Mouse (Mus musculus): Measurements from ENCODE around the gene Clybl. TPM values are rescaled to one million over a fixed set of nuclear protein-coding genes. Genes with fewer than 3 reads are reported as not detected.
A peak's percentile ranks its signal among the peaks of the same experiment; 100 is the strongest.

Clybl gene
- polyA plus RNA-seq, 1 experiment from 2014 or later: 23.9 TPM

DNA sequence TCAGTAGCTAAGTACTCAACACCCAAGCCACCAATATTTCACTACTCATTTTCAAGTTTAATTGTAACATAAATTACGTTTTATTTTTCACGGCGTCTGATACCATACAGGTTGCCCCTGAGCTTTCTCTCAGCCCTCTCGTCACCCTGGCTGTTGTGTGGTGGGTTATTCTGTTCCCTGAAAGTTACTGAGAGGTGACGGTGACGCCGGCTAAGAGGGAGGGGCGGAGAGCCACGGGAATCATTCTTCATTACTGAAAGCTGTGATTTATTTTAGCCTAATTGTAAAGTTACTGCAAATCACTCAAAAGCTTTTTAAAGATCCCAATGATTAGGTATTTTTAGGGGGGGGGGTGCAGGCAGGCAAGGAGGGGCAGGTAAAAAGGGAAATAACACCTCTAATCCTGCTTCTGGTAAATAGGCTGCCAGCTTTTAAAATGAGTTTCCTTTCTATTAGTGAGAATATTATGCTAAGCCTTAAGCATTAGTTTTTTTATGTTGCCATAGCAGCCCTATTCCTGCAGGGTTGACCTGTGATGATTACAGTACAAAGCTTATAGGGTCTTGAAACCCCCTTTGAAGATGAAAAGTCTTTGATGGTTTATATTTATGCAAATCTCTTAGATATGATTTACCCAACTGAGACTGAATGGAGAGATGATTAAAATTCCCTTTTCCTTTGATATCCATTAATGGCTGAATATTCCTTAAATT lies 192.9 kb downstream of the Clybl start:
- H3K4me1 ChIP-seq (replicated peaks): peaks cover 34% of the 10 kb centered on the region
- peaks cover 82% of the 10 kb centered on the region for H3K27me3 ChIP-seq
- H3K9me3 ChIP-seq: no peaks in the 10 kb centered on the region
- H3K4me3 ChIP-seq (replicated peaks): no peak overlapping the region
- peak; percentile 86 for ATAC-seq
- no peaks in the 10 kb centered on the region for H3K36me3 ChIP-seq
- 2% methylated on average over 9 of the region's 9 CpGs for WGBS
- H3K27ac ChIP-seq: peak overlapping the region; percentile 67
- peak overlapping the region; percentile 25 for H3K4me2 ChIP-seq (replicated peaks)
- H3K9ac ChIP-seq (replicated peaks): no peak overlapping the region

DNA sequence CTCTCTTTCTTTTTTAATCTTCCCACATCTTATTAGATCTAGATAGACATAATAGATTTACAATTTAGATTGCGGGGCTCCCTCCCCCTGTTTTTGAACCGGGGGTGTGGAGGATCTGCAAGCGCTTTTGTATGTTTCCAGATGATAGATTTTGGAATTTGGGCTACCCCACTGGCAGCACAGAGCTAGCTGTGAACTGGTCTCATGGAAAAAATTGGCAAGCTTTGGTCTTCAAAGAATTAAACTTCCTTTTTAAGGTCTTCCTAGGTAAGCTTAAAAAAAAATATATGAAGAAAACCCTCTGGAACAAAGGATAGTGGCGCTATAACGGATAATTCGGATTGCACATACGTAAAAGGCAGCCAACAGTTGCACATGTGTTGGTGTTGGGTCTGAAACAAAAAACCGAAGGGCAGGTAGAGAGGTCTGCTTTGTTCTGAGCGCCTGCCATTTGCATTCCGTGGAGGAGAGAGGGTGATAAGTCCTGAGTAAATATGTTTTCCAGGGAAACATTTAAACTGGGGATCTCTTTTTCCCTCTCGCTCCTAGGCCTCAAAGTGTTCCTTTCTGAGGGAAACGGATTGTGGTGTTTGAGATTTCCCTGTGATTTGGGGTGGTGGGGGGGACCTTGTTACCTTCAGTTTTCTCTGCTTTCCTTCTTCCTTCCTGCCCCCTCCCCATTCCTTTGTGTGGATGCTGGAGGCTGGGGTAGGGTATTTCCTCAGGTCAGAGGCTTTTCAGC lies 193.7 kb downstream of the Clybl start:
- Histone ChIP-seq H3K4me2 (replicated peaks) (peak overlapping the region; percentile 37), H3K4me3 (replicated peaks) (peak overlapping the region; percentile 10; the same call in 1 of the 2 replicates), H3K27me3 (peaks cover 81% of the 10 kb centered on the region), H3K9ac (replicated peaks) (peak overlapping the region; percentile 52), H3K36me3 (no peaks in the 10 kb centered on the region), H3K9me3 (no peaks in the 10 kb centered on the region), H3K4me1 (replicated peaks) (peaks cover 34% of the 10 kb centered on the region), H3K27ac (peak overlapping the region; percentile 86)
- ATAC-seq: no peak
- 19% methylated on average over 12 of the region's 12 CpGs for WGBS

DNA sequence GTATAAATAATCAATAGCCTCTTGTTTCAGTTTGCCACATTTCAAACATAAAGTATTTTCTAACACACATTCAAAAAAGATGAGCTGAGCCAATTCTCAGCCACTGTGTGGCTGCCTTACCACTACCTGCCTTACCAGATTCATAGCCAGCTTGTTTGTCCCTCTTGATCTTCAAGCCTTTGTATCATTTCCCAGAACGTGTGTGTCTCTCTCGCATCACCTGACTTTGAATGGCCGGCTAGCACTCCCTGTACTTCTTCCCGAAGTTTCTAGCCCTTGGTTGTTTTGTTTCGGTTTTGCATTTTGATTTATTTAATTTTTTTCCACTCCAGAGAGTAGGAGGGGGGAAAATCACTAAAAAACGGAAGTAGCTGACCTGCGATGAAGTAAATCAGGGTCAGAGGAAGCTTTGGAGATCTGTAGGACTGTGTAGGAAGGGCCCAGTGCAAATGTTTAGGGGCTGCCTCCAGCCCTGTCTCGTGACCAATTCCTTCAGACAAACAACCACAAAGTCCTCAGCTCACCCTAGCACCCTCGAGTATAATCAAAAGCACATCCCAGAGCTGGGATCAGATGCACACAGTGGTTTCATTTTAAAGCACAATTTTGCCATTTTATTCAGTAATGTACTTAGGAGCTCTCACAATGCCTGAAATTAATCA lies 195.1 kb downstream of the Clybl start:
- H3K9ac ChIP-seq (replicated peaks): peak overlapping the region; percentile 52
- H3K9me3 ChIP-seq: no peaks in the 10 kb centered on the region
- H3K27me3 ChIP-seq: peaks cover 79% of the 10 kb centered on the region
- no peak for ATAC-seq
- H3K4me3 ChIP-seq (replicated peaks): peak overlapping the region; percentile 18
- H3K4me1 ChIP-seq (replicated peaks): peaks cover 41% of the 10 kb centered on the region
- no peaks in the 10 kb centered on the region for H3K36me3 ChIP-seq
- H3K27ac ChIP-seq: peak overlapping the region; percentile 80
- peak overlapping the region; percentile 38 for H3K4me2 ChIP-seq (replicated peaks)
- 42% methylated on average over 9 of the region's 9 CpGs for WGBS

DNA sequence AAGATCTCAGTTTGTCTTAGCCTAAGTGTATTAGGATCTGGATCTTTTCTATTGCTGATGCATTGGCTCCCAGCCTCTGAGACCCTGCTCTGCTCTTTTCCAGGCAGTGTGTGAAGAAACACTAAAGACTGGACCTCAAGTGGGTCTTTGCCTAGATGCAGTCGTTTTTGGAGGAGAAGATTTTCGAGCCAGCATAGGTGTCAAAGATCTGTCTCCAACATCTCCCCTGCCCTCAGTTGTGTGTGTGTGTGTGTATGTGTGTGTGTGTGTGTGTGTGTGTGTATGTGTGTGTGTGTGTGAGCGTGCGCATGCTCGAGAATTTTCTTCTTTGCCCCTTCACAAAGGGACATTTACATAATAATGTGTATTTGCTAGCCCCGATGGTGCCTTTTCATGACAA lies 196.2 kb downstream of the Clybl start:
- peak overlapping the region; percentile 21 for H3K4me2 ChIP-seq (replicated peaks)
- no peak for ATAC-seq
- H3K36me3 ChIP-seq: no peaks in the 10 kb centered on the region
- H3K27me3 ChIP-seq: peaks cover 76% of the 10 kb centered on the region
- 22% methylated on average over 6 of the region's 6 CpGs for WGBS
- peaks cover 44% of the 10 kb centered on the region for H3K4me1 ChIP-seq (replicated peaks)
- peak overlapping the region; percentile 53 for H3K27ac ChIP-seq
- no peak overlapping the region for H3K4me3 ChIP-seq (replicated peaks)
- H3K9me3 ChIP-seq: no peaks in the 10 kb centered on the region
- no peak overlapping the region for H3K9ac ChIP-seq (replicated peaks)

DNA sequence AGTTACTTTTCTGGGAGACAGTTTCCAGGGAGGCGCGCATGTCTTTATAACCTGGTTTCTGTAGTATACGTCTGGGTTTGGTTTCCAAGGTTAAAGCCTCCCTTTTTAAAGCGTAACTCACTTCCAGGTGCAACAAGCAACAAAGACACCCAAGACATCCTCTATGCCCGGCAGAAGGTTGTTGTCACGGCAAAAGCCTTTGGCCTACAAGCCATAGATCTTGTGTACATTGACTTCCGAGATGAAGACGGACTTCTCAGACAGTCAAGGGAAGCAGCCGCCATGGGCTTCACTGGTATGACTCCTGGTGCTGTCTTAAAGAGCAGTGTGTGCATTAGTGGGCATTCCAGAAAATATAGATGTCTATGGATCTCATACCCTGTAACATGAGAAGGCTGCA lies 197.6 kb downstream of the Clybl start:
- H3K27me3 ChIP-seq: peaks cover 75% of the 10 kb centered on the region
- H3K4me2 ChIP-seq (replicated peaks): no peak overlapping the region
- H3K36me3 ChIP-seq: no peaks in the 10 kb centered on the region
- H3K9ac ChIP-seq (replicated peaks): no peak overlapping the region
- no peak for ATAC-seq
- no peak overlapping the region for H3K4me3 ChIP-seq (replicated peaks)
- no peak overlapping the region for H3K27ac ChIP-seq
- H3K9me3 ChIP-seq: no peaks in the 10 kb centered on the region
- H3K4me1 ChIP-seq (replicated peaks): peaks cover 36% of the 10 kb centered on the region
- 82% methylated on average over 9 of the region's 9 CpGs for WGBS

DNA sequence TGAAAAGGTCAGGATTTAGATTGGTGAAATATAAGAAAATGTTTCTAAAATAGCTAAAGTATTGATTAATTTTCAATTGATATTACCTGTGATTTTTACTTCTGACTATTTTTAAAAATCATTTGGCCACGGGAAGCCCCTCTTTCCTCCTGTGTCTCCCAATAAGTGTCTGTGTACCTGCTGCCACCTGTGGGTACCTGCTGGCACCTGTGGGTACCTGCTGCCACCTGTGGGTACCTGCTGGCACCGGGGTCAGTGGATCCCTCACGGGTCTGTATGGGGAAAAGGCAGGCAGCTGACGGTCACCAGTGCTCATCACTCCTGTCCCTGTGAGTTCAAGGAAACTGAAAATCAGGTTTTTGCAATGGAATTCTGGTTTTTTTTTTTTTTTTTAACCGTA lies 198.5 kb downstream of the Clybl start:
- Histone ChIP-seq H3K27me3 (peaks cover 75% of the 10 kb centered on the region), H3K4me2 (replicated peaks) (no peak overlapping the region), H3K36me3 (no peaks in the 10 kb centered on the region), H3K4me3 (replicated peaks) (no peak overlapping the region), H3K9me3 (no peaks in the 10 kb centered on the region), H3K9ac (replicated peaks) (no peak overlapping the region), H3K27ac (no peak overlapping the region), H3K4me1 (replicated peaks) (peaks cover 33% of the 10 kb centered on the region)
- ATAC-seq: no peak
- WGBS: 90% methylated on average over 5 of the region's 5 CpGs

DNA sequence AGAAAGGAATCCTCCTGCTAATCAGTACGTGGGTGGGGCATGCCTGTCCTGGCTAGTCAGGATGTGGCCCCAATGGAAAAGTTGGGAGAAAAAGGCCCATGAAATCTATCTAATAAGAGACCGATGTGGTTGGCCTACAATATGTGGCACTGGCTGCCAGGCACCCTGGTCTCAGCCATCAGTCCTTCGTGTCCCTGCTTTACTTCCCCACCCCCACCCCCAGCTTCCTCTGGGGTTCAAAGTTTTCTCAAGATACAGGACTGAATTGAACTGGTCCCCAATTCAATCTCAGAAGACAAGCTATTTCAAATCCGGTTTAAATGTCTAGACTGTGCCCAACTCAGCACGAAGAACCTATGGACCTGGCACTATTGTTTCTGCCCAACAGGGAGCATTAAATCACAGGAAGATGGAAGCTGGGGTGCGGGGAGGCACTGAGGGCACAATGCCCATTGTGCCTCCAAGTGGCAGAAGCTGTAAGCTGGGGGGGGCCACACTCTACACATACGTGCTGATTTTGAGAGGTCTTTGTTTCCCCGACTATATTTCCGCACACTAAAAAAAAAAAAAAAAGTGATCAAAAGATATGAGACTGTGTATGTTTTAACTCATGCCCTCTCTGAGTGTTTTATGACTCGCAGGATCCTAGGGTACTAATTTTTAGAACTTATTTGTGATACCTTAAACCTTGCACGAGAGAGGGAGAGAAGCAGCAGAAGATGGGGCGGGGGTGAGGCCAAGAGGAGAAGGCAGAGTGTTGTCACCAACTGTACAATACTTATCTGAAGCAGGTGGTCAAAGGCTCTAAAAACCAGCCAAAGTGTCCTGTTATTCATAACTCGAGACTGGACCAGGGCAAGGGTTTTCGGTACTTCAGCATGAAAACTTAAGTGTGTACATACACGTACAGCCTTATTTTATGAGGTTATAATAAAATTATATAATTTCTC lies 199.7 kb downstream of the Clybl start:
- H3K36me3 ChIP-seq: no peaks in the 10 kb centered on the region
- 0 out of 2 replicates have a peak, but pooled peaks have one; percentile 51 for ATAC-seq
- no peaks in the 10 kb centered on the region for H3K9me3 ChIP-seq
- no peak overlapping the region for H3K4me3 ChIP-seq (replicated peaks)
- peak overlapping the region; percentile 60 for H3K27ac ChIP-seq
- peaks cover 79% of the 10 kb centered on the region for H3K27me3 ChIP-seq
- WGBS: 59% methylated on average over 15 of the region's 15 CpGs
- H3K9ac ChIP-seq (replicated peaks): no peak overlapping the region
- peaks cover 30% of the 10 kb centered on the region for H3K4me1 ChIP-seq (replicated peaks)
- no peak overlapping the region for H3K4me2 ChIP-seq (replicated peaks)

DNA sequence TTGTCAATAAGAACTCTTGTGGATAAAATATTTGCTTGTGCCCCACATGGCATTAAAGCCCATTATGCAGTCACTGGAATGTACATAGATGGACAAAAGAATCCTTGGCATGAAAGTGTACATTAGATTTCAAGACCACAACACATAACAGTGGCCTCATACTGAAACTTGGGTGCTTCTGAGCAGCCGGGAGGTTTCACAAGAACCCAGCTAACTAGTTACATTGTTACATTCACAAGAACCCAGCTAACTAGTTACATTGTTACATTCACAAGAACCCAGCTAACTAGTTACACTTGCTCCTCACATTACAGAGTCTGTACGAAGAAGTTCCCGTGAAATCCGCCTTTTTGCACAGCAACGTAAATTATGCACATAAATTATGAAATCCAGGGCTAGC lies 200.8 kb downstream of the Clybl start:
- no peak overlapping the region for H3K4me3 ChIP-seq (replicated peaks)
- 26% methylated on average over 5 of the region's 5 CpGs for WGBS
- peaks cover 78% of the 10 kb centered on the region for H3K27me3 ChIP-seq
- H3K27ac ChIP-seq: peak overlapping the region; percentile 60; the same call in 1 of the 2 replicates
- no peaks in the 10 kb centered on the region for H3K9me3 ChIP-seq
- no peak overlapping the region for H3K4me2 ChIP-seq (replicated peaks)
- H3K9ac ChIP-seq (replicated peaks): no peak overlapping the region
- no peaks in the 10 kb centered on the region for H3K36me3 ChIP-seq
- no peak for ATAC-seq
- H3K4me1 ChIP-seq (replicated peaks): peaks cover 25% of the 10 kb centered on the region

DNA sequence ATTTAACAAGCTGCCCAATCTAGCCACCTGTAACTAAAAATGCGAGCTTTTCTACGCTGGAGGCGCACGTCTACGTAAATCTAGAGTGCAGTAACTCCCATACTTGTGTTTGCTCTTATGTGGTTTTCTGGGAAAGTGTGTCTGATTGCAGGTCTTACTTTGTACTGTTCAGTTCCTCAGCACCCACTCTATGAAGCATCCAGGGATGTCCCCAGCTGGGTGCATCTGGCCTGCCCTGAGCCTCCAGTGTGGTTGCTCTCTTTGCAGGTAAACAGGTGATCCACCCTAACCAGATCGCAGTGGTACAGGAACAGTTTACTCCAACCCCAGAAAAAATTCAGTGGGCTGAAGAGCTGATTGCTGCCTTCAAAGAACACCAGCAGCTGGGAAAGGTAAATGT lies 202.4 kb downstream of the Clybl start:
- no peak for ATAC-seq
- no peak overlapping the region for H3K4me3 ChIP-seq (replicated peaks)
- no peak overlapping the region for H3K4me2 ChIP-seq (replicated peaks)
- no peaks in the 10 kb centered on the region for H3K9me3 ChIP-seq
- no peak overlapping the region for H3K27ac ChIP-seq
- peaks cover 76% of the 10 kb centered on the region for H3K27me3 ChIP-seq
- H3K36me3 ChIP-seq: no peaks in the 10 kb centered on the region
- H3K9ac ChIP-seq (replicated peaks): no peak overlapping the region
- WGBS: 85% methylated on average over 6 of the region's 6 CpGs
- peaks cover 18% of the 10 kb centered on the region for H3K4me1 ChIP-seq (replicated peaks)

DNA sequence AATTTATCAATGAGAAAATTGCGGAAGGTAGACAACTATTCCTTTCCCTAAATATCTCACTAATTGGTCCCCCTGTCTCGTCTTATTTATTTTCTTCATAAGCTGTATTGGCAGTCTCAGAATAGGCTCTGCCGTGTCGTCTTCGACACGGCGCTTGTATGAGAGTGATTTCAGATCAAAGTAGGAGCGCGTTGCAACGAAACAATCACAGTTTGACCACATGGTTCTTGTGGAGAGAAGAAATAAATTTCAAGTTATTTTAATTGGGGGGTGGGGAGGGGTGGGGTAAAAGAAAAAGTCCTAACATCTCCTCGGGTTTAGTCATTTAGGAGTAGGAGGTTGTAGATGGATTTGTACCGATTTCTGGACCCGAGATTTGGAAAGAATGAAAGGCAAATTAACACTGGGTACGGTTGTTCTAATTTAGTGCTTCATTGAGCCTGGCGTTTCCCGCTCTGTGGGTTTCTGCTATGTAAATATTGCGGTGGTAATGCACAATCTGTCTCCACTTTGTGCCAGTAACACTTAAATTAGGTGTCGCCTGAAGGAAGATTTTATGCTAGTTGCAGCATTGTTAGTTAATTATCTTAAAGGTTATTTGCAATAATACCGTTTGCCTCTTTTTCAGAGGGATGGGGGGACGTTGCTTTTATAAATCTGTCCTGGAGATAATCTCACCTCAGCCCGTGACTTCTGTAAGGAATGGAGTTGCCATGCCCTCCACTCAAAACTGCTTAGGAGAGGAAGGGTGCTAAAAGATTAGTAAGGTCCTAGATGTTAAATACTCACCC lies 203.1 kb downstream of the Clybl start:
- Histone ChIP-seq H3K27me3 (peaks cover 75% of the 10 kb centered on the region), H3K9me3 (no peaks in the 10 kb centered on the region), H3K4me3 (replicated peaks) (no peak overlapping the region), H3K4me1 (replicated peaks) (peaks cover 18% of the 10 kb centered on the region), H3K4me2 (replicated peaks) (no peak overlapping the region), H3K9ac (replicated peaks) (no peak overlapping the region), H3K27ac (no peak overlapping the region), H3K36me3 (no peaks in the 10 kb centered on the region)
- no peak for ATAC-seq
- 30% methylated on average over 21 of the region's 21 CpGs for WGBS

DNA sequence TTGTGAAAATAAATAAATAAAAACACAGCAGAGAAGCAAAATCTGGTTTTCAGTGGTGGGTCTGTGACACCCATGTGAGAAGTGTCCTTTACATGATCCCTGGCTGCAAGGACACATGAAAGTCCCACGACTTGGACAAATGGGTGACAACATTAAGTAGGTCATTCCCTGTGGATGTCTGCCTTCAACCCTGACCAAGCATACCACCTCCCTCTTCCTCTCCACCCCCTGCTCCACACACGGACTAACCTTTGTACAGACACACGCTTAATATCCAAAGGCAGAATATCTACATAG lies 203.7 kb downstream of the Clybl start:
- H3K27me3 ChIP-seq: peaks cover 75% of the 10 kb centered on the region
- WGBS: 71% methylated on average over 3 of the region's 3 CpGs
- no peak overlapping the region for H3K9ac ChIP-seq (replicated peaks)
- no peaks in the 10 kb centered on the region for H3K9me3 ChIP-seq
- H3K36me3 ChIP-seq: no peaks in the 10 kb centered on the region
- no peak overlapping the region for H3K27ac ChIP-seq
- H3K4me3 ChIP-seq (replicated peaks): no peak overlapping the region
- no peak overlapping the region for H3K4me2 ChIP-seq (replicated peaks)
- peaks cover 18% of the 10 kb centered on the region for H3K4me1 ChIP-seq (replicated peaks)
- no peak for ATAC-seq

Data from midbrain, embryonic 13.5 days (tissue).